Mouse (Mus musculus): Measurements from ENCODE around the gene Slc8a1. TPM values are rescaled to one million over a fixed set of nuclear protein-coding genes. Genes with fewer than 3 reads are reported as not detected.

Gene Slc8a1
- polyA plus RNA-seq, 1 experiment from 2014 or later = 36.5 TPM

- H3K27ac ChIP-seq = no peak overlapping the region
- H3K4me3 ChIP-seq (replicated peaks; ENCODE audit: low read length) = no peak overlapping the region
- H3K4me1 ChIP-seq (replicated peaks; ENCODE audit: control insufficient read depth, insufficient read depth, low read length) = no peaks in the 10 kb centered on the region
- ATAC-seq (ENCODE audit: low FRiP score) (no peak), DNase-seq (ENCODE audit: low spot score) (no peak)
- no peak overlapping the region for H3K9ac ChIP-seq
- no peaks in the 10 kb centered on the region; the same call in 1 of the 2 replicates for H3K36me3 ChIP-seq (replicated peaks; ENCODE audit: control insufficient read depth, insufficient read depth)
- no peaks in the 10 kb centered on the region for H3K9me3 ChIP-seq (ENCODE audit: control insufficient read depth, low read length)
- 91% methylated on average over 4 of the region's 4 CpGs for WGBS
- no peak overlapping the region for H3K4me2 ChIP-seq (replicated peaks)
- H3K27me3 ChIP-seq (ENCODE audit: control insufficient read depth, insufficient read depth, low read length) = no peaks in the 10 kb centered on the region
These were observed 354.7 kb downstream of the Slc8a1 start for GRCm38 (mm10) chr17:81383461-81383860.

DNA sequence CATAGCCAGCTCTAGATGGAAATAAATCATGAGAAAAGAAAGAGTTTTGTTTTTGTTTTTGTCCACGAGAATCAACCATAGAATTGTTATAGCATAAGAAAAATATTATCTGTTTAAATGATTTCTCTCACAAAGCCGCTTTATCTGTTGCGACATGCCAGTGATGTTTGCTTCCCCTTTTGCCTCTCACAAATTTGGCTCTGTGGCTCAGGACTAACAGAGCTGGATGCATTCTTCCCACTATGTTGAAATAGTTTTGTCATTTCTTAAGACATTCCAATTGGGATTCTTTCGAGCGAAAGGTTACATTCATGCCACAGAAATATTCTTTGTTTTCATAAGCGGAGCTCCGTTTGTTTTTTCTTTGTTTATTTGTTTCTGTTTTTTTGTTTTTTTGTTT lies 359.7 kb downstream of the Slc8a1 start:
- Histone ChIP-seq H3K4me3 (replicated peaks; ENCODE audit: low read length) (no peak overlapping the region), H3K27me3 (ENCODE audit: control insufficient read depth, insufficient read depth, low read length) (no peaks in the 10 kb centered on the region), H3K4me2 (replicated peaks) (no peak overlapping the region), H3K27ac (no peak overlapping the region), H3K4me1 (replicated peaks; ENCODE audit: control insufficient read depth, insufficient read depth, low read length) (no peaks in the 10 kb centered on the region), H3K9me3 (ENCODE audit: control insufficient read depth, low read length) (no peaks in the 10 kb centered on the region), H3K36me3 (replicated peaks; ENCODE audit: control insufficient read depth, insufficient read depth) (no peaks in the 10 kb centered on the region), H3K9ac (no peak overlapping the region)
- ATAC-seq (ENCODE audit: low FRiP score) (no peak), DNase-seq (ENCODE audit: low spot score) (no peak)
- WGBS = 84% methylated on average over 7 of the region's 7 CpGs

GRCm38 (mm10) chr17:81377757-81378299 lies 360.3 kb downstream of the Slc8a1 start:
- Histone ChIP-seq H3K4me1 (replicated peaks; ENCODE audit: control insufficient read depth, insufficient read depth, low read length) (no peaks in the 10 kb centered on the region), H3K4me3 (replicated peaks; ENCODE audit: low read length) (no peak overlapping the region), H3K36me3 (replicated peaks; ENCODE audit: control insufficient read depth, insufficient read depth) (no peaks in the 10 kb centered on the region), H3K9me3 (ENCODE audit: control insufficient read depth, low read length) (no peaks in the 10 kb centered on the region), H3K9ac (no peak overlapping the region), H3K4me2 (replicated peaks) (no peak overlapping the region), H3K27ac (no peak overlapping the region), H3K27me3 (ENCODE audit: control insufficient read depth, insufficient read depth, low read length) (no peaks in the 10 kb centered on the region)
- 49% methylated on average over 5 of the region's 5 CpGs for WGBS
- DNase-seq (ENCODE audit: low spot score) = no peak
- no peak for ATAC-seq (ENCODE audit: low FRiP score)

DNA sequence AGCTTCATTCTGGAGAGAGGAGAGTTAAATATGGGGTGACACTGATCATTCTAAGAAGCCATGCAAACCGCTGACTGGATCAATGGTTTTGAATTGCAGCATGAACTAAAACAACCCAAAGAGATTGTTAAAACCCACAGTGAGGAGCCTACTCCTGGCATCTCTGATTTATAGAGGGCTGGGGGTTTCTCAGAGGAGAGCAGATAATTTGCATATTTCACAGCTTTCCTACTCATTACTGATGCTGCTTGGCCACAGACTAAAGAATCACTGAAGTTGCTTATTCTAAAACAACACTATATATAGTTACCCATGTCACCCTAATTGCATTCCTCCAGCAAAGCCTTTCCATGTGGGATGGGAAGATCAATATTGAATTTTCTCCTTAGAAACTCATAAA lies 361.0 kb downstream of the Slc8a1 start:
- no peak overlapping the region for H3K27ac ChIP-seq

GRCm38 (mm10) chr17:81375901-81376300 lies 362.3 kb downstream of the Slc8a1 start:
- Histone ChIP-seq H3K4me1 (replicated peaks; ENCODE audit: control insufficient read depth, insufficient read depth, low read length) (no peaks in the 10 kb centered on the region), H3K36me3 (replicated peaks; ENCODE audit: control insufficient read depth, insufficient read depth) (no peaks in the 10 kb centered on the region)
- WGBS = 82% methylated on average over 6 of the region's 6 CpGs

More for the DNA sequence above, 361.0 kb downstream of the Slc8a1 start:
- H3K4me3 ChIP-seq (replicated peaks; ENCODE audit: low read length) = no peak overlapping the region
- H3K4me2 ChIP-seq (replicated peaks) = no peak overlapping the region
- H3K9ac ChIP-seq = no peak overlapping the region
- H3K36me3 ChIP-seq (replicated peaks; ENCODE audit: control insufficient read depth, insufficient read depth) = no peaks in the 10 kb centered on the region
- ATAC-seq (ENCODE audit: low FRiP score) (no peak), DNase-seq (ENCODE audit: low spot score) (no peak)
- no peaks in the 10 kb centered on the region for H3K9me3 ChIP-seq (ENCODE audit: control insufficient read depth, low read length)
- WGBS = 13% methylated on average over 1 of the region's 1 CpGs
- no peaks in the 10 kb centered on the region for H3K27me3 ChIP-seq (ENCODE audit: control insufficient read depth, insufficient read depth, low read length)
- no peaks in the 10 kb centered on the region for H3K4me1 ChIP-seq (replicated peaks; ENCODE audit: control insufficient read depth, insufficient read depth, low read length)

GRCm38 (mm10) chr17:81369036-81369435 lies 369.1 kb downstream of the Slc8a1 start:
- Histone ChIP-seq H3K4me1 (replicated peaks; ENCODE audit: control insufficient read depth, insufficient read depth, low read length) (no peaks in the 10 kb centered on the region), H3K27ac (no peak overlapping the region), H3K4me2 (replicated peaks) (no peak overlapping the region), H3K36me3 (replicated peaks; ENCODE audit: control insufficient read depth, insufficient read depth) (no peaks in the 10 kb centered on the region), H3K4me3 (replicated peaks; ENCODE audit: low read length) (no peak overlapping the region), H3K9ac (no peak overlapping the region), H3K9me3 (ENCODE audit: control insufficient read depth, low read length) (no peaks in the 10 kb centered on the region), H3K27me3 (ENCODE audit: control insufficient read depth, insufficient read depth, low read length) (no peaks in the 10 kb centered on the region)
- DNase-seq (ENCODE audit: low spot score) (no peak), ATAC-seq (ENCODE audit: low FRiP score) (no peak)
- 84% methylated on average over 2 of the region's 2 CpGs for WGBS

More at GRCm38 (mm10) chr17:81375901-81376300, 362.3 kb downstream of the Slc8a1 start:
- no peak for DNase-seq (ENCODE audit: low spot score)
- ATAC-seq (ENCODE audit: low FRiP score) = no peak
- Histone ChIP-seq H3K9ac (no peak overlapping the region), H3K27ac (no peak overlapping the region), H3K9me3 (ENCODE audit: control insufficient read depth, low read length) (no peaks in the 10 kb centered on the region), H3K4me3 (replicated peaks; ENCODE audit: low read length) (no peak overlapping the region), H3K4me2 (replicated peaks) (no peak overlapping the region), H3K27me3 (ENCODE audit: control insufficient read depth, insufficient read depth, low read length) (no peaks in the 10 kb centered on the region)

GRCm38 (mm10) chr17:81368503-81368902 lies 369.7 kb downstream of the Slc8a1 start:
- ATAC-seq (ENCODE audit: low FRiP score) (no peak), DNase-seq (ENCODE audit: low spot score) (no peak)
- H3K9me3 ChIP-seq (ENCODE audit: control insufficient read depth, low read length) = no peaks in the 10 kb centered on the region
- no peak overlapping the region for H3K4me3 ChIP-seq (replicated peaks; ENCODE audit: low read length)
- H3K36me3 ChIP-seq (replicated peaks; ENCODE audit: control insufficient read depth, insufficient read depth) = no peaks in the 10 kb centered on the region
- H3K27me3 ChIP-seq (ENCODE audit: control insufficient read depth, insufficient read depth, low read length) = no peaks in the 10 kb centered on the region
- no peaks in the 10 kb centered on the region for H3K4me1 ChIP-seq (replicated peaks; ENCODE audit: control insufficient read depth, insufficient read depth, low read length)
- H3K4me2 ChIP-seq (replicated peaks) = no peak overlapping the region
- WGBS = 83% methylated on average over 2 of the region's 2 CpGs
- no peak overlapping the region for H3K27ac ChIP-seq
- H3K9ac ChIP-seq = no peak overlapping the region

- DNase-seq (ENCODE audit: low spot score) (no peak), ATAC-seq (ENCODE audit: low FRiP score) (no peak)
- Histone ChIP-seq H3K9ac (no peak overlapping the region), H3K36me3 (replicated peaks; ENCODE audit: control insufficient read depth, insufficient read depth) (no peaks in the 10 kb centered on the region), H3K4me3 (replicated peaks; ENCODE audit: low read length) (no peak overlapping the region), H3K4me1 (replicated peaks; ENCODE audit: control insufficient read depth, insufficient read depth, low read length) (no peaks in the 10 kb centered on the region), H3K4me2 (replicated peaks) (no peak overlapping the region), H3K27ac (no peak overlapping the region), H3K27me3 (ENCODE audit: control insufficient read depth, insufficient read depth, low read length) (no peaks in the 10 kb centered on the region), H3K9me3 (ENCODE audit: control insufficient read depth, low read length) (no peaks in the 10 kb centered on the region)
- 97% methylated on average over 2 of the region's 2 CpGs for WGBS
These were observed 374.8 kb downstream of the Slc8a1 start for GRCm38 (mm10) chr17:81363368-81363767.

DNA sequence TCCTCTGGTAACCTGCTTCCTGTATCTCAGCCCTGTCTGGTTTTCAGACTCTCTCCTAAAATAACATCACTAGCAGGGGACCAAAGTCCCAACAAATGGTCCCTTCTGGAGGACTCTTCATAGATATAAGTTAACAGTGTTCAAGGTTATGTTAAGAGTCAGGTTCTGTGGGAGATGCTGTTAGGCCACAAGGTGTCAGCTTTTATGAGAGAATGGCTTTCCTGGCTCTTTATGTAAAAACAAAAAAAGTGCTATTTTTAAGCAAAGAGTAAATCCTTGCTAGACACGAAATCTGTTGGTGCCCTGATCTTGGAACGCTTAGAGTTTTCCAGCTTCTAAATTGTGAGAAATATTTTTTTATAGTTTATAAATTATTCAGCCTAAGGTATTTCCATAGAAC lies 377.6 kb downstream of the Slc8a1 start:
- 81% methylated on average over 2 of the region's 2 CpGs for WGBS
- no peaks in the 10 kb centered on the region for H3K4me1 ChIP-seq (replicated peaks; ENCODE audit: control insufficient read depth, insufficient read depth, low read length)
- no peak for DNase-seq (ENCODE audit: low spot score)

DNA sequence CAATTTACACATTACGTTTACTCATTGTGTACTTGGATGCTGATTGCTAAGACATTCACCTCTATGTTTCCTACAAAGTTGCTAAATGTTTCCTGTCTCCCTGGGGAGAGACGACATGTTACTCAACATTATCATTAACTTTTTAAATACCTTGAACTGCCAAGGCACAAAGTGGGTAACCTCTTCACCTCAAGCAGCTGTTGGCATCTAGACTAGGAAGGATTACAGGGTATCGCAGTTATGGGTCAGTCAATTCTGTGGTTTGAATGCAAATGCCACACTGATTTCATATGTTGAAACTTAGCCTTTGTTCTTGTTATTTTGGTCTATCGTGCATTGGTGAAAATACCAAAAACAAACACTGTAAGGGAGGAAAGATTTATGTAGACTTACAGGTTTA lies 378.1 kb downstream of the Slc8a1 start:
- no peak overlapping the region for H3K4me2 ChIP-seq (replicated peaks)
- H3K27ac ChIP-seq = no peak overlapping the region
- DNase-seq (ENCODE audit: low spot score) (no peak), ATAC-seq (ENCODE audit: low FRiP score) (no peak)
- H3K36me3 ChIP-seq (replicated peaks; ENCODE audit: control insufficient read depth, insufficient read depth) = no peaks in the 10 kb centered on the region
- H3K9me3 ChIP-seq (ENCODE audit: control insufficient read depth, low read length) = peaks cover 10% of the 10 kb centered on the region
- H3K4me1 ChIP-seq (replicated peaks; ENCODE audit: control insufficient read depth, insufficient read depth, low read length) = no peaks in the 10 kb centered on the region
- no peaks in the 10 kb centered on the region for H3K27me3 ChIP-seq (ENCODE audit: control insufficient read depth, insufficient read depth, low read length)
- WGBS = 86% methylated on average over 4 of the region's 4 CpGs
- no peak overlapping the region for H3K4me3 ChIP-seq (replicated peaks; ENCODE audit: low read length)
- no peak overlapping the region for H3K9ac ChIP-seq

More for the DNA sequence above, 377.6 kb downstream of the Slc8a1 start:
- no peak overlapping the region for H3K4me2 ChIP-seq (replicated peaks)
- no peak for ATAC-seq (ENCODE audit: low FRiP score)
- H3K4me3 ChIP-seq (replicated peaks; ENCODE audit: low read length) = no peak overlapping the region
- no peak overlapping the region for H3K9ac ChIP-seq
- no peak overlapping the region for H3K27ac ChIP-seq
- 0 out of 2 replicates have a peak, but pooled peaks cover 7% of the 10 kb centered on the region for H3K9me3 ChIP-seq (ENCODE audit: control insufficient read depth, low read length)
- no peaks in the 10 kb centered on the region for H3K27me3 ChIP-seq (ENCODE audit: control insufficient read depth, insufficient read depth, low read length)
- H3K36me3 ChIP-seq (replicated peaks; ENCODE audit: control insufficient read depth, insufficient read depth) = no peaks in the 10 kb centered on the region

All from hindbrain, embryonic 14.5 days (tissue).